Mouse (Mus musculus) small intestine, adult 2 months (tissue): Measurements from ENCODE around the gene Ier5l. TPM values are rescaled to one million over a fixed set of nuclear protein-coding genes. Genes with fewer than 3 reads are reported as not detected.

ENCODE experiments used
- H3K27ac ChIP-seq: fragments of 200-500 bp; 2 replicates; pipeline ENCODE4 v1.5.1; 2012; ENCODE audit warnings: low read depth, low read length, control low read depth, inconsistent platforms; ENCODE audit not compliant: insufficient read depth
- H3K27me3 ChIP-seq: fragments of 200-500 bp; 2 replicates; pipeline ENCODE4 v1.6.1; 2012; ENCODE audit warnings: mild to moderate bottlenecking, moderate library complexity, low read length, inconsistent platforms; ENCODE audit not compliant: control insufficient read depth, insufficient read depth
- H3K36me3 ChIP-seq: fragments of 200-500 bp; 2 replicates; pipeline ENCODE4 v1.6.1; 2012; ENCODE audit warnings: mild to moderate bottlenecking, low read length, control low read depth, inconsistent platforms; ENCODE audit not compliant: control insufficient read depth, insufficient read depth
- H3K4me1 ChIP-seq: fragments of 200-500 bp; 2 replicates; pipeline ENCODE4 v1.6.1; 2012; ENCODE audit warnings: low read length, inconsistent platforms, mixed read lengths; ENCODE audit not compliant: control insufficient read depth, insufficient read depth, insufficient read length
- H3K4me3 ChIP-seq: fragments of 200-500 bp; 2 replicates; pipeline ENCODE4 v1.5.1; 2012; ENCODE audit warnings: low read depth, mild to moderate bottlenecking, control low read depth, inconsistent platforms, low read length, moderate library complexity
- CTCF ChIP-seq: fragments of 200-500 bp; IDR thresholded peaks from 2 replicates; pipeline ENCODE4 v1.5.1; 2012; ENCODE audit warnings: low read depth, mild to moderate bottlenecking, control low read depth, inconsistent platforms, low read length, moderate library complexity, mixed read lengths; ENCODE audit not compliant: insufficient replicate concordance, insufficient read length; ENCODE audit errors: extremely low read depth
- POLR2A ChIP-seq: fragments of 200-500 bp; IDR thresholded peaks from 2 replicates; pipeline ENCODE4 v1.6.1; 2012; ENCODE audit warnings: low read depth, mild to moderate bottlenecking, control low read depth, inconsistent platforms, low read length, moderate library complexity
- WGBS: fragments of 180-500 bp; shearing (Covaris S2); methylation state at CpG from one replicate; pipeline ENCODE4 v1.1.7; 2018; 5-methylcytosine and 5-hydroxymethylcytosine counted together
- polyA plus RNA-seq: library from polyadenylated mRNA; depleted of rRNA; stranded (reverse); fragments of >200 nt; gene quantifications from 2 replicates; pipeline ENCODE4 v1.2.3, GENCODE M21; 2012

The Ier5l gene
- polyA plus RNA-seq, 1 experiment: 13.4 TPM

GRCm38 (mm10) chr2:30470143-30470946, 3.7 kb downstream of the Ier5l start:
- TF ChIP-seq CTCF: no peak
- no peak for TF ChIP-seq POLR2A
- H3K4me1 ChIP-seq: peaks cover 22% of the 10 kb centered on the region
- no peaks in the 10 kb centered on the region for H3K27me3 ChIP-seq
- peak overlapping the region; percentile 76 for H3K27ac ChIP-seq
- no peaks in the 10 kb centered on the region for H3K36me3 ChIP-seq
- peak overlapping the region; percentile 61 for H3K4me3 ChIP-seq
- WGBS: 1% methylated on average over 46 of the region's 46 CpGs

DNA sequence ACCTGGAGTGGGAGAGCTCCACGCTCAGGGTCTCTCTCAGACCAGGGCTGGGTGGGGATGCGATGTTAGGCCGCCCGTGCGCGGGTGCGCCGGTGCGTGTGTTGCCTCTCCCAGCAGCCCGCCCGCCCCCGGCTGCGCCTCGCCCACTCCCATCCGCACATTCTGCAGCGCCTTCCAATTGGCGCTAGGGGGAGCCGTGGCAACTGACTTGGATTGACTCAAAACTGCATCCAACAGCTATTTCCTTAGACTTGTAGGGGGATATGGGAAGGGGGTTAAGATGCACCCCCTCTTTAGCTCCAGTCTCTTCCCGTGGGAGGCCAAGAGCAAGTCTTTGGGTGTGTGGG, 4.2 kb downstream of the Ier5l start:
- WGBS: under 1% methylated on average over 19 of the region's 19 CpGs
- H3K27ac ChIP-seq: peak overlapping the region; percentile 76
- peaks cover 22% of the 10 kb centered on the region for H3K4me1 ChIP-seq
- TF ChIP-seq CTCF (peak; percentile 77; the same call in 1 of the 2 replicates), POLR2A (no peak)
- H3K27me3 ChIP-seq: no peaks in the 10 kb centered on the region
- peak overlapping the region; percentile 61 for H3K4me3 ChIP-seq
- no peaks in the 10 kb centered on the region for H3K36me3 ChIP-seq

- Histone ChIP-seq H3K4me1 (peaks cover 17% of the 10 kb centered on the region), H3K4me3 (no peak overlapping the region), H3K27ac (no peak overlapping the region), H3K36me3 (no peaks in the 10 kb centered on the region), H3K27me3 (no peaks in the 10 kb centered on the region)
- 70% methylated on average over 6 of the region's 6 CpGs for WGBS
- TF ChIP-seq POLR2A: no peak
- no peak for TF ChIP-seq CTCF
Observed at GRCm38 (mm10) chr2:30469009-30469408, 5.0 kb downstream of the Ier5l start.

GRCm38 (mm10) chr2:30466787-30467186, 7.2 kb downstream of the Ier5l start:
- WGBS: 72% methylated on average over 4 of the region's 4 CpGs
- TF ChIP-seq CTCF: no peak
- no peak for TF ChIP-seq POLR2A
- Histone ChIP-seq H3K27ac (no peak overlapping the region), H3K4me1 (peaks cover 17% of the 10 kb centered on the region), H3K36me3 (no peaks in the 10 kb centered on the region), H3K4me3 (no peak overlapping the region), H3K27me3 (no peaks in the 10 kb centered on the region)

DNA sequence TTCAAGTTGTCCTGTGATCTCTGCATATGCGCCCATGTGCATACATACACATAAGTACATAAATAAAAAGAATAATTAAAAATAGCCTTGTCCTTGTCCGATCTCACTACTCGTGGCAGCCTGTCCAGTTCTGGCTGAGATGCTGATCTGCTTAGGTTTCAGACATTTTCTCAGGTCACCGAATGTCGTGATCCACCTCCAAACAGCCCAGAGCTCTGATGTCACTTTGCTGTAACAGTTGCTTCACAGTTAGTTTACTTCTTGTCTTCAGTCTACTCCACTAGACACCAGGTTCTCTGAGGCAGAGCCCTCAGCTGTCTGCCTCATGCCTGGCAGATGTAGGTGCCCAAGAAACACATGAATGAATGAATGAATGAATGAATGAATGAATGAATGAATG, 9.6 kb downstream of the Ier5l start:
- Histone ChIP-seq H3K36me3 (no peaks in the 10 kb centered on the region), H3K4me3 (peak overlapping the region; percentile 28), H3K27ac (no peak overlapping the region; the same call in 1 of the 2 replicates), H3K4me1 (peaks cover 7% of the 10 kb centered on the region; the same call in 1 of the 2 replicates), H3K27me3 (no peaks in the 10 kb centered on the region)
- no peak for TF ChIP-seq CTCF
- no peak for TF ChIP-seq POLR2A
- WGBS: 20% methylated on average over 5 of the region's 5 CpGs

DNA sequence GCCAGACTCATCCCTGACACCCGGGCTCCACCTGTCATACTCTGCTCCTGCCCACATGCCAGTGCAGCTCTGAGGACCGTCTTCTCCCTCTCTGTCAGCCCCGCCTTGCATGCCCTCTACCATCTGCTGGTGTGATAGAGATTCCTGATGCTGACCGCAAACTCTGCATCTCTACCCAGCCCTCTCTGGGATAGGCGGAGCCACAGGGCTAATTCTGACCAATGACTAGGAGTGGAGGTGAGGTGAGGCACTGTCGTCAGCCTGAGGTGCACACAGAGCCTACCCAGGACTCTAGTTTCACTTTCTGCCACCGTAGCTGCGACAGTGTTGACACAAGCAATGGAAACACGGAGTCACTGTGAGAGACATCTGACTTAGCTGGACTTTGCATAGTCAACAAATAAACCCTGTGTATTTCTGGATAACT, 10.1 kb downstream of the Ier5l start:
- Histone ChIP-seq H3K27me3 (no peaks in the 10 kb centered on the region), H3K36me3 (no peaks in the 10 kb centered on the region), H3K27ac (peak overlapping the region; percentile 58; the same call in 1 of the 2 replicates), H3K4me1 (peaks cover 7% of the 10 kb centered on the region; the same call in 1 of the 2 replicates), H3K4me3 (peak overlapping the region; percentile 33)
- TF ChIP-seq CTCF (no peak), POLR2A (no peak)
- 3% methylated on average over 9 of the region's 9 CpGs for WGBS

DNA sequence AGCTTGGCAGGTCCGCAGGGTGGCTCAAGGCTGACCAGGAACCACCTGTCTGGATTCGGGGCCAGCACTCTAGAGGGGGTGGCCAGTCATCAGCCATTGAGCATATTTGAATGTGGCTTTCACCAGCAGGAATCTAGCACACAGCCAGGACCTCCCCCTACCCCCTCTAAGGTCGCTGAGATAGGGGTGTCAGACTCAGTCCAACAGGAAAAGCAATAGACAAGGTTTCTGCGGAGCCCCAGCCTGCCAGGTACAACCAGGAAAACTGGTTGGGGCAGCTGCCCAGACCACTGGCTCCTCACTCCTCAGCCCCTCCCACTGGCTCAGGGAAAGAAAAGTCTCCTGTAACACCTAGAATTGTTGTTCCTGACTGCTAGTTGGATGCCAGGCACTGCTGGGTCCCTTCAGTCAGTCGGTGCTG, 10.7 kb downstream of the Ier5l start:
- WGBS: 13% methylated on average over 5 of the region's 5 CpGs
- peaks cover 7% of the 10 kb centered on the region; the same call in 1 of the 2 replicates for H3K4me1 ChIP-seq
- H3K27me3 ChIP-seq: no peaks in the 10 kb centered on the region
- TF ChIP-seq CTCF (no peak), POLR2A (no peak)
- peak overlapping the region; percentile 58; the same call in 1 of the 2 replicates for H3K27ac ChIP-seq
- H3K4me3 ChIP-seq: no peak overlapping the region
- no peaks in the 10 kb centered on the region for H3K36me3 ChIP-seq
